Mouse (Mus musculus) left cerebral cortex, adult 18-20 months (tissue): Measurements from ENCODE around the gene Adamtsl4. TPM values are rescaled to one million over a fixed set of nuclear protein-coding genes. Genes with fewer than 3 reads are reported as not detected.
"Not testable (repeated sequence)": the region's sequence is repeated elsewhere in the genome, so short reads cannot be mapped to it uniquely, and the experiment has no call there.

Source experiments
- DNase-seq, 2 experiments: peaks; one replicate each; pipeline ENCODE4 v3.0.0; 2021 to 2022; ENCODE audit warnings: low spot score in 2 of 2, mixed read lengths in 1 of 2
- total RNA-seq, 2 experiments: library from RNA; stranded (reverse); gene quantifications; 2 replicates each; pipeline ENCODE4 v1.2.3; 2021

The Adamtsl4 gene
- total RNA-seq, 2 experiments from 2014 or later = 4.4 to 8.2 TPM

GRCm38 (mm10) chr3:95701085-95701484, 13.4 kb upstream of the Adamtsl4 start:
- no peak for DNase-seq

- no peak for DNase-seq
Observed at GRCm38 (mm10) chr3:95700233-95700681, 12.5 kb upstream of the Adamtsl4 start.

GRCm38 (mm10) chr3:95698286-95698685, 10.6 kb upstream of the Adamtsl4 start:
- DNase-seq = no peak

GRCm38 (mm10) chr3:95696360-95696759, 8.6 kb upstream of the Adamtsl4 start:
- DNase-seq = no peak

- no peak for DNase-seq
Observed at GRCm38 (mm10) chr3:95695796-95696195, 8.1 kb upstream of the Adamtsl4 start.

GRCm38 (mm10) chr3:95694808-95695703, 7.3 kb upstream of the Adamtsl4 start:
- no peak for DNase-seq

- no peak for DNase-seq
Observed at GRCm38 (mm10) chr3:95693821-95694807, 6.4 kb upstream of the Adamtsl4 start.

GRCm38 (mm10) chr3:95692677-95693076, 5.0 kb upstream of the Adamtsl4 start:
- DNase-seq = no peak

GRCm38 (mm10) chr3:95690552-95690951, 2.8 kb upstream of the Adamtsl4 start:
- DNase-seq = not testable (repeated sequence)

GRCm38 (mm10) chr3:95689940-95690339, 2.2 kb upstream of the Adamtsl4 start:
- DNase-seq = no peak

GRCm38 (mm10) chr3:95689171-95689915, 1.6 kb upstream of the Adamtsl4 start:
- no peak for DNase-seq

GRCm38 (mm10) chr3:95687168-95687523, 571 bp downstream of the Adamtsl4 start:
- DNase-seq = no peak

- no peak for DNase-seq
Observed at GRCm38 (mm10) chr3:95686492-95687167, 1.1 kb downstream of the Adamtsl4 start.

GRCm38 (mm10) chr3:95685701-95686100, 2.0 kb downstream of the Adamtsl4 start:
- DNase-seq = no peak

- no peak for DNase-seq
Observed at GRCm38 (mm10) chr3:95685301-95685700, 2.4 kb downstream of the Adamtsl4 start.

GRCm38 (mm10) chr3:95684846-95685245, 2.9 kb downstream of the Adamtsl4 start:
- DNase-seq = no peak

- DNase-seq = no peak
Observed at GRCm38 (mm10) chr3:95682878-95683277, 4.8 kb downstream of the Adamtsl4 start.

- no peak for DNase-seq
Observed at GRCm38 (mm10) chr3:95681365-95681764, 6.4 kb downstream of the Adamtsl4 start.

GRCm38 (mm10) chr3:95680673-95681072, 7.0 kb downstream of the Adamtsl4 start:
- no peak for DNase-seq

GRCm38 (mm10) chr3:95679551-95679950, 8.2 kb downstream of the Adamtsl4 start:
- no peak for DNase-seq
